Mouse (Mus musculus): Measurements from ENCODE around the gene Zbtb8b. TPM values are rescaled to one million over a fixed set of nuclear protein-coding genes. Genes with fewer than 3 reads are reported as not detected.
"Not testable (repeated sequence)": the region's sequence is repeated elsewhere in the genome, so short reads cannot be mapped to it uniquely, and the experiment has no call there.

Zbtb8b gene
- polyA plus RNA-seq, 1 experiment from 2014 or later = 15.0 TPM

DNA sequence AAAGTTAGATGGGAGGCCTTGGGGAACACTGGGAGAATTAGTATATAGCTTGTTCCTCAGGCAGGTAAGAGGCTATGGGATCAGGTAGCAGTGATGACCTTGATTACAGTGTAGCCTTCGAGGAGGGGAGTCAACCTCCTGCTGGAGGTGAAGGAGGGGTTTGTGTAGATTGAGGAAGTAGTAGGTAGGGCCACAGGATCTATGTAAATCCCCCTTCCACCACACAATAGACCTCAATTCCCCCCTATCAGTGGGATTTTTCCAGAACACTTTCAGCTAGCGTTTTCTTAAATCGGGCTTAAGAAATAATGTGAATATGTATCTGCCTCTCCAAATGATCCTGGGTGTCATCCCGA is 20.2 kb upstream of the Zbtb8b start:
- Histone ChIP-seq H3K27me3 (ENCODE audit: control insufficient read depth, insufficient read depth, low read length) (no peaks in the 10 kb centered on the region), H3K4me2 (replicated peaks) (peak overlapping the region; percentile 68), H3K27ac (peak overlapping the region; percentile 87), H3K36me3 (replicated peaks; ENCODE audit: control insufficient read depth, insufficient read depth) (peaks cover 28% of the 10 kb centered on the region), H3K9me3 (ENCODE audit: control insufficient read depth, low read length) (no peaks in the 10 kb centered on the region), H3K9ac (peak overlapping the region; percentile 69), H3K4me3 (replicated peaks; ENCODE audit: low read length) (peak overlapping the region; percentile 32), H3K4me1 (replicated peaks; ENCODE audit: control insufficient read depth, insufficient read depth, low read length) (peaks cover 8% of the 10 kb centered on the region)
- 0% methylated on average over 4 of the region's 4 CpGs for WGBS
- ATAC-seq (ENCODE audit: low FRiP score) = no peak
- DNase-seq (ENCODE audit: low spot score) = no peak

DNA sequence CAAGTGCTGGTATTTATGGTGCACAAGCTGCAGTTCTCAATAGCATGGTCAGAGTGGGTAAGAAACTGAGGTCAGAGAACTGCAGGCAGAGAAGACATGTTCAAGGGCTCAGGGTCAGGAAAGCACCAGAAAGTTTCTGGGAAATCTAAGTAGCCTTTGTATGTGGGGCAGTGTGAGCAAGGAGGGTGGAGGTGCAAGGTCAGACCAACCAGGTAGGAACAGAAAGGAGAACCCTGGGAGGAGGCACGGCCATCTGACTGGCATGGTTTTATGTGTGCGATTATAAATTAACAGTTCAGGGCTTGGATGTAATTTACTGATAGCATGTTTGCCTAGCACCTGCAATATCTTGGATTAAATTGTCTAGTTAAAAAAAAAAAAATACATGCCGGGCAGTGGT is 19.1 kb upstream of the Zbtb8b start:
- H3K36me3 ChIP-seq (replicated peaks; ENCODE audit: control insufficient read depth, insufficient read depth) = peaks cover 17% of the 10 kb centered on the region
- DNase-seq (ENCODE audit: low spot score) (no peak), ATAC-seq (ENCODE audit: low FRiP score) (no peak)
- H3K27me3 ChIP-seq (ENCODE audit: control insufficient read depth, insufficient read depth, low read length) = no peaks in the 10 kb centered on the region
- no peak overlapping the region for H3K27ac ChIP-seq
- WGBS = 93% methylated on average over 3 of the region's 3 CpGs
- no peak overlapping the region for H3K4me2 ChIP-seq (replicated peaks)
- H3K4me3 ChIP-seq (replicated peaks; ENCODE audit: low read length) = no peak overlapping the region
- H3K9me3 ChIP-seq (ENCODE audit: control insufficient read depth, low read length) = no peaks in the 10 kb centered on the region
- no peak overlapping the region for H3K9ac ChIP-seq
- peaks cover 8% of the 10 kb centered on the region for H3K4me1 ChIP-seq (replicated peaks; ENCODE audit: control insufficient read depth, insufficient read depth, low read length)

DNA sequence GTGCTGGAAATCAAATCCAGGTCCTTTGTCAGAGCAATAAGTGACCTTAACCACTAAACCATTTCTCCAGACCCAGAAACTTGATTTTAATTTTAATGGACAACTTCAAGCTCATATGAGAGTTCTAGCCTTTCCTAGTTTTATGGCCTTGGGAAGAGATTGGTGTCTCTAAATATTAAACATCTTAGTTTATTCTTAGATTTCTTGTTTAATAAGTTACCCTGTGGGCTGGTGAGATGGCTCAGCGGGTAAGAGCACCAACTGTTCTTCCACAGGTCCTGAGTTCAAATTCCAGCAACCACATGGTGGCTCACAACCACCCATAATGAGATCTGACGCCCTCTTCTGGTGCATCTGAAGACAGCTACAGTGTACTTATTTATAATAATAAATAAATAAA is 16.7 kb upstream of the Zbtb8b start:
- ATAC-seq (ENCODE audit: low FRiP score); H3K4me1 ChIP-seq (replicated peaks; ENCODE audit: control insufficient read depth, insufficient read depth, low read length); H3K27ac ChIP-seq; H3K4me2 ChIP-seq (replicated peaks); H3K4me3 ChIP-seq (replicated peaks; ENCODE audit: low read length); H3K27me3 ChIP-seq (ENCODE audit: control insufficient read depth, insufficient read depth, low read length); H3K36me3 ChIP-seq (replicated peaks; ENCODE audit: control insufficient read depth, insufficient read depth); DNase-seq (ENCODE audit: low spot score); H3K9ac ChIP-seq; H3K9me3 ChIP-seq (ENCODE audit: control insufficient read depth, low read length): not testable (repeated sequence)
- WGBS = 70% methylated on average over 2 of the region's 2 CpGs

DNA sequence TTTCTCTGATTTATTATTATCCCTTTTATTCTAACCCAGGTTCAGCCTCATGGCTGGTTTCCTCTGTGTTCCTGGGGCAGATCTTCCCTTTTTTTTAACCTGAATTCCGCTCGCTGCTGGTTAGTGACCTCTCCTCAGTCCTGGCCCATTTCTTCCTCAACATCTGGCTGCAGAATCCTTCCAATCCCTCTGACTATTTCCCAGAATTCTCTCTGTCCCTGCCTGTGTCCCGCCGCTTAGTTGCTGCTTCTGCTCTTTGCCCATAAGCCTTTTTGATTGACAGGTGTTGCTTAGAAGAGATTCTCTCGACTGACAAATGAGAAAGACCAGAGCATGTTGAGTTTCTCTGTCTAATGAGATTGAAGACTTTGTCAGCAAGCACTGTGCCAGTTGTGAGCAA is 15.5 kb upstream of the Zbtb8b start:
- Histone ChIP-seq H3K9ac (no peak overlapping the region), H3K36me3 (replicated peaks; ENCODE audit: control insufficient read depth, insufficient read depth) (no peaks in the 10 kb centered on the region), H3K27me3 (ENCODE audit: control insufficient read depth, insufficient read depth, low read length) (no peaks in the 10 kb centered on the region), H3K4me2 (replicated peaks) (no peak overlapping the region), H3K4me3 (replicated peaks; ENCODE audit: low read length) (no peak overlapping the region), H3K4me1 (replicated peaks; ENCODE audit: control insufficient read depth, insufficient read depth, low read length) (no peaks in the 10 kb centered on the region), H3K9me3 (ENCODE audit: control insufficient read depth, low read length) (no peaks in the 10 kb centered on the region), H3K27ac (no peak overlapping the region)
- no peak for DNase-seq (ENCODE audit: low spot score)
- no peak for ATAC-seq (ENCODE audit: low FRiP score)
- 58% methylated on average over 5 of the region's 5 CpGs for WGBS

DNA sequence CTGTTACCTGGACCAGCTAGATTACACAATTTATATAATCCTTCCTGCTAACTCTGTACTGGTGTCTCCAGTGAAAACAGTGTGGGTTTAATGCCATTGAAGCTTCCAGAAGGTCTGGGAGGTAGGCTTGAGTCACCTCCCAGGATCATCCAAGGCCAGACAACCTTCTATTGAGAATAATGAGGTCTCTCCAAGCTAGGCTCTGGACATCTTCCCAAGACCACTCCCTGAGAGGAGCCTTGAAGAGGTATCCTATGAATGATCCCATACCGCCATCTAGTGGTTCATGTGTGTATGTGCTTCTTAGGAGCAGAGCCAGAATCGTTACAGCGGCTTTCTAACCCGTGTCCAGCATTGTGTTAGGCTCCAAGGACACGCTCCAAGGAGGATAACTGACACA is 14.6 kb upstream of the Zbtb8b start:
- no peaks in the 10 kb centered on the region for H3K36me3 ChIP-seq (replicated peaks; ENCODE audit: control insufficient read depth, insufficient read depth)
- DNase-seq (ENCODE audit: low spot score) = peak; percentile 92
- H3K27ac ChIP-seq = no peak overlapping the region
- H3K4me2 ChIP-seq (replicated peaks) = no peak overlapping the region
- no peaks in the 10 kb centered on the region for H3K9me3 ChIP-seq (ENCODE audit: control insufficient read depth, low read length)
- no peaks in the 10 kb centered on the region for H3K4me1 ChIP-seq (replicated peaks; ENCODE audit: control insufficient read depth, insufficient read depth, low read length)
- WGBS = 3% methylated on average over 5 of the region's 5 CpGs
- no peak overlapping the region for H3K4me3 ChIP-seq (replicated peaks; ENCODE audit: low read length)
- ATAC-seq (ENCODE audit: low FRiP score) = peak; percentile 79; the same call in 1 of the 2 replicates
- no peak overlapping the region for H3K9ac ChIP-seq
- no peaks in the 10 kb centered on the region for H3K27me3 ChIP-seq (ENCODE audit: control insufficient read depth, insufficient read depth, low read length)

DNA sequence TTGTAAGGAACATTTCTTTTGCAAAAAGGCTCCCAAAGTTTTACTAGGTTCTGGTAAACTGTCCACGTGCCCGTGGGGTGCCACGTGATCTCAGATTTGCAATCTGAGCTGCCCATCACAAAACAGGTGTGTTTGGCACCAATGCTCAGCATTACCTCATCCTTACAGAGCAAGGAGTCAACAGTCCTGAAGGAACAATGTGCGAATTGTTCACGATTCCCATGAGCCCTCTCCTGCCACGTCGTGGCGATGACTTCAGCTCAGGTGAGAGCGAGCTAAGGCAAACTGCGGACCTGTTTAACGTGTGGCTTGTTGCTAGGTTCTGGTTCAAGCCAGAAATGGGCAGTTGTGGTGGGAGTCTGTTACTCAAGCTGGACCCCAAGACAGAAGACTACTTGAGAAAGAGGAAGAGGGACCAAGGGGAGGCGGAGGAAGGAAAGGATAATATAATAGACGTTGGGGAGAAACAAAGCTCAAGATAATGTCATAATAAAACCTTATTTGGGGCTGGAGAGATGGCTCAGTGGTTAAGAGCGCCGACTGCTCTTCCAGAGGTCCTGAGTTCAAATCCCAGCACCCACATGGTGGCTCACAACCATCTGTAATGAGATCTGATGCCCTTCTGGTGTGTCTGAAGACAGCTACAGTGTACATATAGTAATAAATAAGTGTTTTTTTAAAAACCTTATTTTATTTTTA is 11.0 kb upstream of the Zbtb8b start:
- WGBS = 87% methylated on average over 15 of the region's 15 CpGs
- Histone ChIP-seq H3K27me3 (ENCODE audit: control insufficient read depth, insufficient read depth, low read length) (no peaks in the 10 kb centered on the region), H3K36me3 (replicated peaks; ENCODE audit: control insufficient read depth, insufficient read depth) (no peaks in the 10 kb centered on the region), H3K9me3 (ENCODE audit: control insufficient read depth, low read length) (no peaks in the 10 kb centered on the region), H3K4me2 (replicated peaks) (no peak overlapping the region), H3K9ac (no peak overlapping the region), H3K4me3 (replicated peaks; ENCODE audit: low read length) (no peak overlapping the region), H3K27ac (no peak overlapping the region), H3K4me1 (replicated peaks; ENCODE audit: control insufficient read depth, insufficient read depth, low read length) (no peaks in the 10 kb centered on the region)
- ATAC-seq (ENCODE audit: low FRiP score) = no peak
- no peak for DNase-seq (ENCODE audit: low spot score)

DNA sequence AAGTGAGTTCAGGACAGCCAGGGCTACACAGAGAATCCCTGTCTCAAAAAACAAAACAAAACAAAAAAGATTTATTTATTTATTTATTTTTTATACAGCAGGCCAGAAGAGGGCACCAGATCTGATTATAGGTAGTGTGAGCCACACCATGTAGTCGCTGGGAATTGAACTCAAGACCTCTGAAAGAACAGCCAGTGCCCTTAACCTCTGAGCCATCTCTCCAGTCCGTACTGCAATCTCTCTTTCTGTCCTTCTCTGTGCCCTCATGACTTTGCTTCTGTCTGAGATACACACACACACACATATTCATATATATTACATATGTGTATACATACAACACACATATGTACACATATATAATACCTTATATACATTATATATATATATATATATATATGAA is 10.2 kb upstream of the Zbtb8b start:
- Histone ChIP-seq H3K4me2 (replicated peaks) (no peak overlapping the region), H3K9ac (no peak overlapping the region), H3K4me1 (replicated peaks; ENCODE audit: control insufficient read depth, insufficient read depth, low read length) (no peaks in the 10 kb centered on the region), H3K27ac (no peak overlapping the region), H3K36me3 (replicated peaks; ENCODE audit: control insufficient read depth, insufficient read depth) (no peaks in the 10 kb centered on the region), H3K4me3 (replicated peaks; ENCODE audit: low read length) (no peak overlapping the region), H3K27me3 (ENCODE audit: control insufficient read depth, insufficient read depth, low read length) (no peaks in the 10 kb centered on the region), H3K9me3 (ENCODE audit: control insufficient read depth, low read length) (no peaks in the 10 kb centered on the region)
- 80% methylated on average over 2 of the region's 2 CpGs for WGBS
- DNase-seq (ENCODE audit: low spot score) (no peak), ATAC-seq (ENCODE audit: low FRiP score) (no peak)

DNA sequence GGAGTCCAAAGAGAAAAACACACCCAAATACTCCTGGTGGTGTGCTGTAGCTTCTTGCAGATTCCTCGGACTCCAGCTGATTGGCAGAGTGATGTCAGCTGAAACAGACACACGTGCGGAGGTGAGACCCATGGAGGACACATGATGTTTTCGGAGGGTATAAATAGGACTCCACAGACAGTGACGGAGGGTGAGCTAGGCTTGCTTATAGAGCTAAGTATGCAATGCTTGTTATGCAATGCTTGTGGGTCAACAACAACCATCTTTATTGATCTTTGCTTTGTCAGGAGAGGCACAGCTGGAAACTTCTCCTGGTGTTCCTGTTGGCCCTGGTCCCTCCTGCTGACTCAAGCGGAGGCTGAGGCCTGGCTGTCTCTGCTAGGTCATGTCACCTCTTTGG is 8.1 kb upstream of the Zbtb8b start:
- H3K27me3 ChIP-seq (ENCODE audit: control insufficient read depth, insufficient read depth, low read length) = no peaks in the 10 kb centered on the region
- no peak for ATAC-seq (ENCODE audit: low FRiP score)
- H3K9me3 ChIP-seq (ENCODE audit: control insufficient read depth, low read length) = no peaks in the 10 kb centered on the region
- no peak for DNase-seq (ENCODE audit: low spot score)
- H3K4me3 ChIP-seq (replicated peaks; ENCODE audit: low read length) = no peak overlapping the region
- H3K4me1 ChIP-seq (replicated peaks; ENCODE audit: control insufficient read depth, insufficient read depth, low read length) = no peaks in the 10 kb centered on the region
- H3K9ac ChIP-seq = no peak overlapping the region
- H3K27ac ChIP-seq = no peak overlapping the region
- H3K4me2 ChIP-seq (replicated peaks) = no peak overlapping the region
- H3K36me3 ChIP-seq (replicated peaks; ENCODE audit: control insufficient read depth, insufficient read depth) = no peaks in the 10 kb centered on the region
- WGBS = 86% methylated on average over 6 of the region's 6 CpGs

DNA sequence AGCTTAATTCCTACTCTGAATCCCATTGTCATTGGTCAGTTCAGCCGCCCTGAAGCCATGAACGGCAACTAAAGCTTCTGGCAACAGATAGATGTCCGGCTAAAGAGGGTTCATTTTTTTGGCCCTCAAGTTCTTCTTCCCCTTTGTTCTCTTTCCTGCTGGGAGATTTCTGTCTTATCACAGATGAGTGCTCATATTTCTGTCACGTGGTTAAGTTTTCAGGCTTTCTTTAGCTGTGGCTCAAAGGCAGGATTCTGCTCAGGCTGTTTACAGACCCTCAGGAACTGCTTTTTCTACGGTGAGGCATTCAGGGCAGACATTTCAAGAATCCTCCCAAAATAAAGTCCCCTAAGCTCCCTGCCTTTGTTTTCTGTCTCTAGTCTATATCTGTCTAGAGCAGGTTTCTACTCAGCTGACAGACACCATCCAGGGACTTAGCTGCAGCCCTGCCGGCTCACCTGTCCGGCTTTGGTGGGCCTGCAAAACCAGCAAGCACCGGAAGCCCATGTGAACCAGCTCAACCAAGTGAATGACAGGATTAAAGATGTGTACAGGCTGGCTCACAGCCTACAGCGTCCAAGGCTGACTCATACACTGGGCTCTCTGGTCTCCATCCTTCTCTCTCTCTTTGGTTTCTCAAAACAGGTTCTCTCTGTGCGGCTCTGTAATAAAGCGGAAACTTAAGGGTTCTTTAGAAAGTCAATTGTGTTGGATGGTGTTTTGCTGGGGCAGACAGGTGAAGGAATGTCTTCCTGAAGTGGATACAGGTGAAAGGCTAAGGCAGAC is 7.3 kb upstream of the Zbtb8b start:
- Histone ChIP-seq H3K4me2 (replicated peaks) (no peak overlapping the region), H3K4me3 (replicated peaks; ENCODE audit: low read length) (no peak overlapping the region), H3K9ac (no peak overlapping the region), H3K9me3 (ENCODE audit: control insufficient read depth, low read length) (no peaks in the 10 kb centered on the region), H3K27ac (no peak overlapping the region), H3K4me1 (replicated peaks; ENCODE audit: control insufficient read depth, insufficient read depth, low read length) (no peaks in the 10 kb centered on the region), H3K36me3 (replicated peaks; ENCODE audit: control insufficient read depth, insufficient read depth) (no peaks in the 10 kb centered on the region), H3K27me3 (ENCODE audit: control insufficient read depth, insufficient read depth, low read length) (no peaks in the 10 kb centered on the region)
- 88% methylated on average over 11 of the region's 11 CpGs for WGBS
- DNase-seq (ENCODE audit: low spot score) (no peak), ATAC-seq (ENCODE audit: low FRiP score) (no peak)
